ENCODE assay signal across 8 mouse cellular contexts in genomic region chr6:119450965-119451943, GRCm38 (mm10). TPM values are rescaled to one million over a fixed set of nuclear protein-coding genes. Genes with fewer than 3 reads are reported as not detected.
DNase-seq lines count a peak whose midpoint lies in the region; ATAC-seq and TF ChIP-seq lines count a peak whose summit lies in the region.

No protein-coding gene starts in this region.

- DNase-seq in heart, postnatal 0 days (ENCODE audit: low spot score) = no peak
- no peak for DNase-seq in heart, postnatal 14 days
- peak; percentile 54 for DNase-seq in brain, embryonic 14.5 days (ENCODE audit: low read depth)
- peak; percentile 43 for DNase-seq in midbrain, embryonic 14.5 days
- no peak for DNase-seq in urinary bladder, postnatal 36 days (ENCODE audit: low spot score in 2 of 2)
- no peak for DNase-seq in cerebellum, adult 2 months
- DNase-seq in cerebellum, adult 18-20 months = no peak

- 0 out of 2 replicates have a peak, but pooled peaks cover 8% of the 10 kb centered on the region for H3K4me1 ChIP-seq in heart, postnatal 0 days (ENCODE audit: control insufficient read depth, insufficient read depth)
- peaks cover 43% of the 10 kb centered on the region for H3K4me1 ChIP-seq in hindbrain, embryonic 15.5 days (replicated peaks)
- peaks cover 25% of the 10 kb centered on the region for H3K4me1 ChIP-seq in midbrain, embryonic 14.5 days (ENCODE audit: control insufficient read depth, insufficient read depth, low read length)
- no peaks in the 10 kb centered on the region; the same call in 1 of the 2 replicates for H3K4me1 ChIP-seq in cerebellum, adult 2 months (ENCODE audit: control insufficient read depth, insufficient read depth, low read length)

- TF ChIP-seq POLR2A in brain, embryonic 14.5 days (IDR thresholded peaks at IDR 0.05; ENCODE audit: borderline replicate concordance, extremely low read depth, insufficient read depth, insufficient read length, poor library complexity, severe bottlenecking) = no peak
- TF ChIP-seq POLR2A in cerebellum, adult 2 months (IDR thresholded peaks at IDR 0.05; ENCODE audit: borderline replicate concordance, insufficient read depth, low read length) = no peak

- intact Hi-C loops in heart, postnatal 14 days (cut with DNase I) = no loop called here

- no peak for ATAC-seq in heart, postnatal 0 days (ENCODE audit: insufficient read depth, low read depth)
- 0 out of 2 replicates have a peak, but pooled peaks have one; percentile 50 for ATAC-seq in hindbrain, embryonic 15.5 days (ENCODE audit: low FRiP score, low read depth)
- ATAC-seq in midbrain, embryonic 14.5 days (ENCODE audit: low FRiP score, low TSS enrichment) = no peak

- H3K36me3 ChIP-seq in heart, postnatal 0 days (replicated peaks; ENCODE audit: control insufficient read depth, insufficient read depth, low read length) = no peaks in the 10 kb centered on the region
- H3K36me3 ChIP-seq in hindbrain, embryonic 15.5 days = no peaks in the 10 kb centered on the region
- no peaks in the 10 kb centered on the region for H3K36me3 ChIP-seq in midbrain, embryonic 14.5 days (ENCODE audit: control insufficient read depth, insufficient read depth, low read length)

- TF ChIP-seq EP300 in heart, postnatal 0 days (IDR thresholded peaks at IDR 0.05; ENCODE audit: low read depth) = no peak

- H3K27me3 ChIP-seq in heart, postnatal 0 days (ENCODE audit: control insufficient read depth, insufficient read depth, low read length) = no peaks in the 10 kb centered on the region
- H3K27me3 ChIP-seq in hindbrain, embryonic 15.5 days = no peaks in the 10 kb centered on the region
- H3K27me3 ChIP-seq in midbrain, embryonic 14.5 days (ENCODE audit: control insufficient read depth, insufficient read depth, low read length) = no peaks in the 10 kb centered on the region
- H3K27me3 ChIP-seq in cerebellum, adult 2 months (ENCODE audit: control insufficient read depth, insufficient read depth, low read length) = no peaks in the 10 kb centered on the region; the same call in 1 of the 2 replicates

- H3K4me2 ChIP-seq in heart, postnatal 0 days (ENCODE audit: low read depth, low read length) = peak overlapping the region; percentile 81
- peak overlapping the region; percentile 77 for H3K4me2 ChIP-seq in hindbrain, embryonic 15.5 days
- H3K4me2 ChIP-seq in midbrain, embryonic 14.5 days (ENCODE audit: low read length) = peak overlapping the region; percentile 74

- no peak for TF ChIP-seq CTCF in heart, postnatal 0 days (IDR thresholded peaks at IDR 0.05; ENCODE audit: low read depth)
- TF ChIP-seq CTCF in brain, embryonic 14.5 days (IDR thresholded peaks at IDR 0.05; ENCODE audit: borderline replicate concordance, extremely low read depth, insufficient read depth, insufficient read length) = no peak
- TF ChIP-seq CTCF in cerebellum, adult 2 months (IDR thresholded peaks at IDR 0.05; ENCODE audit: borderline replicate concordance, insufficient read depth, low read depth, low read length) = no peak

- no peak overlapping the region for H3K9ac ChIP-seq in heart, postnatal 0 days (replicated peaks; ENCODE audit: low read depth, low read length)
- H3K9ac ChIP-seq in hindbrain, embryonic 15.5 days = peak overlapping the region; percentile 43; the same call in 1 of the 2 replicates
- H3K9ac ChIP-seq in midbrain, embryonic 14.5 days (replicated peaks; ENCODE audit: low read length) = peak overlapping the region; percentile 55

- H3K4me3 ChIP-seq in heart, postnatal 0 days (ENCODE audit: low read depth, low read length) = peak overlapping the region; percentile 47
- peak overlapping the region; percentile 38 for H3K4me3 ChIP-seq in hindbrain, embryonic 15.5 days
- peak overlapping the region; percentile 27 for H3K4me3 ChIP-seq in midbrain, embryonic 14.5 days (replicated peaks; ENCODE audit: low read depth, low read length)
- no peak overlapping the region for H3K4me3 ChIP-seq in cerebellum, adult 2 months (replicated peaks; ENCODE audit: insufficient read depth, low read depth, low read length)

- H3K9me3 ChIP-seq in heart, postnatal 0 days (replicated peaks; ENCODE audit: control insufficient read depth, low read length) = no peaks in the 10 kb centered on the region
- H3K9me3 ChIP-seq in hindbrain, embryonic 15.5 days = no peaks in the 10 kb centered on the region
- H3K9me3 ChIP-seq in midbrain, embryonic 14.5 days (ENCODE audit: control insufficient read depth, low read length) = no peaks in the 10 kb centered on the region

- peak overlapping the region; percentile 63; the same call in 1 of the 2 replicates for H3K27ac ChIP-seq in heart, postnatal 0 days (ENCODE audit: low read depth)
- peak overlapping the region; percentile 84 for H3K27ac ChIP-seq in hindbrain, embryonic 15.5 days (replicated peaks)
- peak overlapping the region; percentile 77 for H3K27ac ChIP-seq in midbrain, embryonic 14.5 days (replicated peaks; ENCODE audit: low read depth, low read length)
- H3K27ac ChIP-seq in cerebellum, adult 2 months (ENCODE audit: insufficient read depth, low read length) = no peak overlapping the region

- 49% methylated on average over 14 of the region's 14 CpGs for WGBS in heart, postnatal 0 days
- 42% methylated on average over 14 of the region's 14 CpGs for WGBS in hindbrain, embryonic 15.5 days
- 48% methylated on average over 14 of the region's 14 CpGs for WGBS in midbrain, embryonic 14.5 days
- WGBS in cerebellum, adult 2 months = 69% methylated on average over 14 of the region's 14 CpGs

RNA-seq across cellular contexts. Expression of gene Fbxl14, which starts 28.2 kb away (rescaled TPM):
- 40.1 and 43.3 TPM in 2 replicates for total RNA-seq in heart, postnatal 0 days (2014; rRNA removed; ENCODE audit: low replicate concordance)
- 2.2 TPM in 2 replicates for polyA plus RNA-seq in heart, postnatal 0 days (2015; fragmentation: Nextera tagmentation; extraction: Ambion mirVana)
- 10 to 100 TPM; 15.4 to 16.5 TPM for total RNA-seq in heart, postnatal 14 days (2021)
- polyA plus RNA-seq in brain, embryonic 14.5 days (2012; rRNA removed) = 57.6 and 75.1 TPM in 2 replicates
- polyA plus RNA-seq in hindbrain, embryonic 15.5 days (2015; fragmentation: Nextera tagmentation; extraction: Ambion mirVana) = 2.3 and 2.4 TPM in 2 replicates
- polyA plus RNA-seq in midbrain, embryonic 14.5 days (2014; fragmentation: Nextera tagmentation; extraction: Ambion mirVana) = 5.5 and 5.6 TPM in 2 replicates
- 34.1 TPM in 2 replicates for polyA plus RNA-seq in cerebellum, adult 2 months (2012; rRNA removed)

RNA-seq across cellular contexts. Expression of gene Adipor2, which starts 33.8 kb away (rescaled TPM):
- 55.0 and 62.5 TPM in 2 replicates for total RNA-seq in heart, postnatal 0 days (2014; rRNA removed; ENCODE audit: low replicate concordance)
- 42.4 and 42.9 TPM in 2 replicates for polyA plus RNA-seq in heart, postnatal 0 days (2015; fragmentation: Nextera tagmentation; extraction: Ambion mirVana)
- total RNA-seq in heart, postnatal 14 days (2021) = 10 to 100 TPM; 54.8 to 64.1 TPM
- polyA plus RNA-seq in brain, embryonic 14.5 days (2012; rRNA removed) = 44.4 and 45.4 TPM in 2 replicates
- polyA plus RNA-seq in hindbrain, embryonic 15.5 days (2015; fragmentation: Nextera tagmentation; extraction: Ambion mirVana) = 36.2 TPM in 2 replicates
- polyA plus RNA-seq in midbrain, embryonic 14.5 days (2014; fragmentation: Nextera tagmentation; extraction: Ambion mirVana) = 31.9 and 33.5 TPM in 2 replicates
- polyA plus RNA-seq in cerebellum, adult 2 months (2012; rRNA removed) = 52.4 and 54.0 TPM in 2 replicates

Comparison
In these comparisons a context has a peak if more than half of its experiments do, and no peak if none do; other contexts are left out.
1. DNase-seq: peak in brain, embryonic 14.5 days (single experiment) and midbrain, embryonic 14.5 days (single experiment); none in heart, postnatal 0 days (single experiment), heart, postnatal 14 days (0 of 2), urinary bladder, postnatal 36 days (0 of 2), cerebellum, adult 2 months (0 of 2) and cerebellum, adult 18-20 months (0 of 2).
2. Peak in every context shown above with its lines, with median percentiles within 50 percentile points of each other: H3K4me2 ChIP-seq.